Mouse (Mus musculus) kidney, postnatal 14 days (tissue): ENCODE results near the gene Arhgap28.

ENCODE experiments used
- DNase-seq: peaks from one replicate; pipeline ENCODE4 v3.0.0; 2022; ENCODE audit warnings: mixed read lengths

The Arhgap28 gene

DNA sequence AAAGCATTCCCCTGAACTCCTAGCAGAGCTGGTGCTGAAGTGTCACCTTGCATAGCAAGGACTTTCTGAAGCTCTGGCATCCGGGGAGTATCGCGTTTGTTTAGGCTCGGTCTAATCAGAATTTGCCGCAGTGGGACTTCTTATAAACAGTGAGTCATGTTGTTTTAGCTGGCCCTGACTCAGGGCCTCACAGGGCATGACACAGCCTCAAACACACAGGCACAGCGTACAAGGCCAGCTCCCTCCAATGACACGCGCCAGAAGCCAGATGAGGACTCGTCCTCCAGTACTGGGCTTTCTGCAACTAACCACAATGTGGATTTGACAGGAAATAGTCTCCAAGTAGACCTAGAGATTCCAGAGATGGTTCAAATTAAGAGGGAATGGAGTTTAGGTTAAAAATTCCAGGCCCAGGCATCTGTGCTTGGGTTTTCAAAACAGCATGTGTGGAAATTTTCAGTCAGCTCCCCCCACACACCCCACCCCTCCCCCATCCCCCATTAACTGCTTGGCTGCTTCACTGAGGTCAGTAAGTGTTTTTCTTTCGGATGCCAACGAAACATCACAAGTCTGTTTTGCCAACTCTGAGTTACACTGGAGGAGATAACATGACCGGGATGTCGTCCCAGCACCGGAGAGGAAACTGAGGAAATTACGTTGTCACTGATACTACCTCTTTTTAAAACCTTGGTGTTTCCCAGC lies 14.8 kb downstream of the Arhgap28 start:
- DNase-seq: peak; percentile 73

DNA sequence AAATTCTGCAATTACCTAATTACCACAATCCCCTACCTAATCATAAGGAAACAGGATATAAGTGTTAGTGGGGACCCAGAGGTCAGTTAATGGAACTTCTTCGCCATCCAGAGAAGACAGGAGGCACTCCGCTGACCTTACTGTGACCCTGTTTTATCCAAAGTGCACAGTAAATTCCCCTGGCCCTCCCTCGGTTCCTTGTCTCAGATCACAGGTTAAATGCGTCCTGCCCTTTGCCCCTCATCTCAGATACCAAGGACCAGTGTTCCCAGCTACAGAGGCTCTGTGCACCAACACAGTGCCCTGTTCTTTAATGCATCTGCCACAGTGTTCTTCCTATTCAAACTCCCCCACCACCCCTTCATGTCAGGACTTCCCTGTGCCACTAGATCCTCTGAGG lies 18.4 kb downstream of the Arhgap28 start:
- no peak for DNase-seq

GRCm38 (mm10) chr17:67980573-67980972 lies 23.3 kb downstream of the Arhgap28 start:
- no peak for DNase-seq

DNA sequence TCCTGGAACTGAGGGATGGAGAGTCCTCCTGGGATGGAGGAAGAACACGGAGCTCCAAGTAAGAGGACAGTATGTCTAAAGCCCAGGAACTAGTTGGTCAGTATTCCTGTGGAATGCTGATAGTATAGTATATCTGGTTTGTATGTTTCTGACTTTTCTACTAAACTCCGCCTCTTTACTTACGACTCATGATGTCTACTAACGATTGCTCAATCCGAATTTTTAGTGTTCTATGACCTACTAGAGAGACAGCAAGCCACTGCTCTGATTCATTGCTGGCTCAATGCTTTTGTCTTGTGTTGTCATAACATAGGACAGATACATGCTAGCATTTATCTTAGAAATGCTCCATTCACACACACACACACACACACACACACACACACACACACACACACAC lies 24.7 kb downstream of the Arhgap28 start:
- DNase-seq: no peak

DNA sequence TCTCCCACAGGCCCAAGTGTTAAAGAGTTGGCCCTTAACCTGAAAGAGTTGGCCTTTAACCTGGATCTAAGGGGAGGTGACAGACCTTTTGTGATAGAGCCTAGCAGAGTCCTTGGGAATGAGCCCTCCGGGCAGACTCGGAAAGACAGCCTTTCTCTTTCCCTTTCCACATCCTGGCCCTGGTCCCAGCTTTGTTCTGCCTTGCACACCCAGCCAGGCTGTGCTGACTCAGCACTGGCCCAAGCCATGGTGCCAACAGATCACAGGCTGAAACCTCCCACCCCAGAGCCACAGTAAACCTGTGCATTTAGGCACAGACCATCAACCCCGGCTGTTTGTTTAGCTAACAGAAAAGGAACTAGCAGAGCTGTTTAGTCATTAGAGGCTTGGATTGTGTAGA lies 25.1 kb downstream of the Arhgap28 start:
- DNase-seq: peak; percentile 76

- DNase-seq: no peak
Measured at GRCm38 (mm10) chr17:67976465-67976864, 27.5 kb downstream of the Arhgap28 start.

GRCm38 (mm10) chr17:67976027-67976426 lies 27.9 kb downstream of the Arhgap28 start:
- peak; percentile 20 for DNase-seq

GRCm38 (mm10) chr17:67974679-67975078 lies 29.2 kb downstream of the Arhgap28 start:
- DNase-seq: no peak

DNA sequence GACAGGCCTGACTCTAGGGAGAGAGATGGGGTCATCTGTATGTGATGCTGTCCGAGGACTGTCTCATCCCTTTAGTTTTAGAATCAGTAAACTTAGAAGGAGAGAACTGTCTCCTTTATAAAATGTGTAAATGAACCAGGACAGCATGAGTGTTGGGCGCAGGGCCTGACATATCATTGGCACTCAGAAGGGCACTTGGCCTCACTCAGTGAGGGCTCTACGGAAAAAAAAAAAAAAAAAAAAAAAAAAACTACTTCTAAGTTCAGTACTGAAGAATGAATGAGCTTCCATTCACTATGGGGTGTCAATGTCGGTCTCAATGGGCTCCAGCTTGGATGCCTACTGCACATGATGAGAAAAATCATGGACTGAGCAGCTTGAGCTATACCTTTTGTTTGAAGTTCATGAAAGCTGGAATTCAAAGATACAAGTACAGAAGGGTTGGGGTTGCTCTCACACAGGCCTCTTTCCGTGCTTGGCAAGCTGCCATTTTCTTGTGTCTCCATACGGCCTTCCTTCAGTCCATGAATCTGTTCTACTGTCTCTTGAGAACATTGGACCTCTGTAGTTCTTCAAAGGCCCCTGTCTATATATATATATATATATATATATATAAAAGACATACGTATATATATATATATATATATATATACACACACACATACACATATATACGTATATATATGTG lies 36.9 kb downstream of the Arhgap28 start:
- no peak for DNase-seq

DNA sequence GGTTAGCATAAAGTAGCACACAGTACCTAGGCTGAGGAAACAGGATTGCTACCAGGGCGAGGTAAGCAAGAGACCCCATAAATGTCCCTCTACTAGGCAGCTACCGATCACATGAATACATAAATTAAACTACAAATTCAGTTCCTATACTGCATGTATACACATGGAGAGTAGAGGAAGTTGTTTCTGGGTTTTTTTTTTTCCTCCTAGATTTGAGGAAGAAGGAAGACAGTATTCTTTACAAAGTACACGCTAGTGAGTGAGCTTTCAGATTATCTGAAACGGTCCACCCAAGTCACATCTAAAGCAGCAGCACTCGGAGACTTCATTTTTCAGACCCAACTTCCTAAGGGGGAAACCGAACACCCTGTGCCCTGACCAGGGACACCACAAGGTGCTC lies 41.1 kb downstream of the Arhgap28 start:
- no peak for DNase-seq

- DNase-seq: no peak
Measured at GRCm38 (mm10) chr17:67962020-67962419, 41.9 kb downstream of the Arhgap28 start.

DNA sequence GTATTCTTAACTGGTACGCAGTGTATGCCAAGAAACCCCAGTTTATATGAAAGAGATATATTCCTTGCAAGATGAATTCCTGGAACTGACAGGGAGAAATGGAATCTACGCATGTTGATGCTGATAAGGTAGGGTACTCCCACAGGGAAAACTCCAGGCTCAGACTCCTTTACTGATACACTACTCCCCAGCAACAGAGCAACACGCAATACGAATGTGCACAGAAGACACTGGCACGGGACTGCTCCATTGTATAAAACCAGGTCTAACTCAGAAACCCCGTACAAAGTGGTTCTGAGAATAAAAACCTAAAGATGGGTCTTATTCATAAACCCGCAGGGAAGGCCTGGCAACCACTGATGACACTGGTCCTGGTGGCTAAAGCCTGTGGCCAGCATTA lies 45.0 kb downstream of the Arhgap28 start:
- no peak for DNase-seq

GRCm38 (mm10) chr17:67957603-67958002 lies 46.3 kb downstream of the Arhgap28 start:
- DNase-seq: no peak

GRCm38 (mm10) chr17:67955876-67956690 lies 47.8 kb downstream of the Arhgap28 start:
- peak; percentile 12 for DNase-seq

DNA sequence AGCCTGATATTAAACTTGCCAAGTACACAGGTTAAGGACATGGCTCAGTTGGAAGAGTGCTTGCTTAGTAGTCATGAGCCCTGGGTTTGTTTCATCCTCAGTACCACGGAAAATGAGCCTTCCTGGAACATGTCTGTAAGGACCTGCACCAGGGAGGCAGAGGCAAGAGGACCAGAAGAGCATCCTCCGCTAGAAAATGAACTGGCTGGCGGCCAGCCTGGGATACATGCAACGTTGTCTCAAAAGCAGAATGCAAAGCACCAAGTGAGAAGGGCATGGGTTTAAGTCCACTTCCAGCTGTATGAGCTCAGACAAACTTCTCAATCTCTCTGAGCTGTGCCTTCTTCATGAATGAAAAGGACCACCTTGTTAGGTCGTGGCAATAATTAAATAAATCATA lies 49.0 kb downstream of the Arhgap28 start:
- DNase-seq: no peak

DNA sequence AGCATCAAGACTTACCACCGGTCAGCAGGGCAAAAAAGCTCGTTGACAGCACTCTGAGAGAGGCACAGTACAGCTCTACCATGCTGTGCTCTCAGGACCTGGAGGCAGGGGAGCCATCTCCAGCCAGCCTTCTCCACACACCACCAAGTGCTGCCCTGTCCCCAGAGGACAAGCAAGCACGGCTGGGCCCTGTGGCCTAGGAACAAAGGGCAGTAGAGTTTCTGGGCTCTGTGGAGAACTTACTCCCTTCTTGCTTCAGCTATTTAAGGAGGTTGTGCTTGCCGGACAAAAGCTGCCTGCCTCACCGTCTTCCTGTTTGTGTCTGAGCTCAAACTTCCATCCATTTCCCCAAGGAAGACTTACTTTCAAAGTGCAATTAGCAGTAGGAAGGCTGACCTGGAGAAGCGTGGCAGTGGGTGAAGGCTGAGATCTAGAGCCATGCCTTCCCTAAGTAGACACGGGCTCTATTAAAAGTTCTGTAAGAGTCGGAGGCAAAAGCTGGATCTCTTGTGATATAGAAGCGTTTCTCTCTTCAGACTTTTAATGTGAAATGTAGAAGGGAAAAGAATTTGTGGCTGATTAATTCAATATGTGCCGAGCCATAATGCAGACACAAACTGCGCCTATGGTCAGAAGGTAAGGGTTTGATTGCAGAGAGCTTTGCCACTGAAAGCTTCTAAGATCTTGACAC lies 53.3 kb downstream of the Arhgap28 start:
- peak; percentile 26 for DNase-seq

DNA sequence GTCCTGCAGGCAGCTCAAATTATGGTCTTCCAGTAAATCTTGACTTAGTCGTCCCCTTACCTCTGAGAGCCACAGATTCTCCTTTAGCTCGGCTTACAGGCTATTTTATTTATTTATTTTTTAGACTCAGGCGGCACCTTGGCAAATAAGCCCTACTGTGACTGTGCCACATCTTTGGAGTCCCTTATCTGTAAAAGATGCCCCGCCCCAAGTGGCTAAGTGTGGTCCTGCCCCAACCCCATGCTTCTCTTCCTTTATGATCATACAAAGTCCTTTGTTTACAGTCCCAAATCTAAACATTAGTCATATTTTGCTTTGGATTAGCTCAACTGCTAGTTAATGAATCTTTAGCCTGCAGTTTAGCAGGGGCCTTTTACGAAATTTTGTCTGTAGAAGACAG lies 55.3 kb downstream of the Arhgap28 start:
- DNase-seq: no peak

GRCm38 (mm10) chr17:67945453-67945852 lies 58.5 kb downstream of the Arhgap28 start:
- DNase-seq: no peak

DNA sequence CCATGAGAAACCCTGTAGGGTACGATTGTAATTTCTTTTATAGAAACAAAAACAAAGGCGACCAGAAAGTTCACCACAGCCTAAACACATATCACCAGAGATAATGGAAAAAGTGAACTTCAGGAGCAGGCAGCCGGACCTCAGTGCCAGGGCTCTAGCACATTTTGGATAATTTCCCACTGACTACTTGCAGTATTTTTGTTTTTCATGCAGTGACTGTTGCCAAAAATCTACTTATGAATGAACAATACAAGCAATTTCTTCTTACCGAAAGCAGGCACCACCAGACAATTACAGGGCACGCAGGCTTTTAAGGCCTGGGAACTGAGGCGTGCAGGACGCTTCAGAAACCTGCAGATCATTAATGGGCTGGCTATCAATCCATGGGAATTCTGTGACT lies 59.7 kb downstream of the Arhgap28 start:
- no peak for DNase-seq

DNA sequence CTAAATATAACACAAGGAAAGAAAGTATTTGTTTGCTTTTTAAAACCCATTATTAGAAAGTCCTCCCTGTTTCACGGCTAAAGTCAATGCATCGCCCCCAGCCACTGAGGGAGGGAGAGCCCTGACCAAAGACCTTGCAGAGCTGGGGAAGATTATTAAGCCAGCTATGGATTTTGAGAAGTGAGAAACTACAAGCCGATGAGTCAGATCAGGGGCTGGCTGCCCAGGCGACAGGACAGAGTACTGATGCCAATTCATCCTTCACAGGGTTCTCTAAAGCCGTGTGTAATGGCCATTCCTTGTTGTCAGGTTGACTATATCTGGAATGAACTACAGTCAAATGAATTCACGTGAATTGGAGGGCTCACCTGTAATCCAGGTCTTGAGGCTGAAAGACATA lies 62.9 kb downstream of the Arhgap28 start:
- no peak for DNase-seq

- DNase-seq: no peak
Measured at GRCm38 (mm10) chr17:67937050-67937449, 66.9 kb downstream of the Arhgap28 start.

GRCm38 (mm10) chr17:67935556-67935955 lies 68.4 kb downstream of the Arhgap28 start:
- DNase-seq: no peak

DNA sequence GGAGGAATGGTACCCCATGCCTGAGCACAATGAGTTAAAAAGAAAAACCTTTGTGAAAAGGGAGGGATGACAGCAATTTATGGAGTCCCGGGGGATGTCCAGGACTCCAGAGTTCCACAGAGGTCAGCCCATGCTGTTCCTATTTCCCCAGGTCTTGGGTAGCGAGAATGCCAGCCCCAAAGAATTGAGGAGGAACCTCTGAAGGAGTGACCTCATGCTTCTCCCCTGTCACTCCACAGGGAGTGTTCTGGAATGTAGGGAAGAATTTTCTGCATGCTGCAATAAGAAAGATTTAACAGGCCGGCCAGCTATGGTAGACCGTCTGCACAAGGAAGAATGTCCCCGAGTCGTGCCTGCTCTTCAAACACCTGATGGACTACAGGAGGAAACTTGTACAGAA lies 72.5 kb downstream of the Arhgap28 start:
- DNase-seq: no peak
